Mouse (Mus musculus): ENCODE data around the gene Ccdc6.

DNA sequence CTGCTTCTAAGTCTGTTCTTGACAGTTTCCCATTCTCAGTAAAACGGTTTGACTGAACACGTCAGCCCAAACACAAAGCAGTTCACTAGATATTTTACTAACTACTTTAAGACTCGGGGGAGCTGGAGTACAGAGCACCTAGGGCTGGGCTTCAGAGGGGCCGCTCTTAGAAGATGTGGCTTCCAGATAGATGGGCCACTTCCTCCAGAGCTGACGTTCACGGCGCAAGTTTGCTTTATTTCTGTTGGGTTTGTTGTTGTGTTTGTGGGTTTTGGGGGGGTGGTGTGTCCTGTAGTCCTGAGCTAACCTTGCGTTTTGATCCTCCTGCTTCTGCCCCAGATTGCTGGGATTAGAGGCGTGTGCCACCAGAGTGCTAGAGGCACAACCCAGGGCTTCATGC is 83.8 kb downstream of the Ccdc6 start:
- TF ChIP-seq TAL1 (IDR thresholded peaks at IDR 0.05; ENCODE audit: low read length), result no peak
- TF ChIP-seq GATA1 (IDR thresholded peaks at IDR 0.05; ENCODE audit: low read length), result no peak

Data from erythroblast, embryonic 14.5 days (primary cell).